Mouse (Mus musculus): ENCODE results near the gene Syt3.

GRCm38 (mm10) chr7:44435796-44436195 is 51.9 kb downstream of the Syt3 start:
- TF ChIP-seq CTCF (IDR thresholded peaks at IDR 0.05; ENCODE audit: low read depth, low read length) (no peak), GATA1 (IDR thresholded peaks at IDR 0.05; ENCODE audit: borderline replicate concordance, low read length) (no peak), TAL1 (conservative IDR thresholded peaks at IDR 0.05; ENCODE audit: low read depth, low read length) (no peak)
